Mouse (Mus musculus): ENCODE data around the gene Rrp1.

Rrp1 gene

DNA sequence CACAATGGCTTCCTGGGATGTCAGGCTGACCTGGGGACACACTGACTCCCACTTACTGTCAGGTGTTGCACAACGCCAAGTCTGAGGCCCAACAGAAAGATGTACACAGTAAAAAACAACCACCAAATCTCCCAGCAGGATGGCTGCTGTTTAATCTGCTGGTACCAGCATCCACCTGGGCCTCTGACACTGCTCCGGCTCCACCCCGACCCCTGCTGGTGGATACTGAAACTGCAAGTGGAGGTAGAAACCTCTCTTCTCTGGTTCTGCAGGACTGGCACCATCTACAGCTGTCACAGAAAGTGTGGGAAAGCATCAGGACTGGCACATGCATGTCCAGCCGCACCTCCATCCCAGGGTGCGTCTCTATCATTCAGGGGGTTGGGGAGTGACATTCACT, 25.3 kb upstream of the Rrp1 start:
- no peak for TF ChIP-seq GATA4 (IDR thresholded peaks at IDR 0.05; ENCODE audit: insufficient replicate concordance, low read length)

DNA sequence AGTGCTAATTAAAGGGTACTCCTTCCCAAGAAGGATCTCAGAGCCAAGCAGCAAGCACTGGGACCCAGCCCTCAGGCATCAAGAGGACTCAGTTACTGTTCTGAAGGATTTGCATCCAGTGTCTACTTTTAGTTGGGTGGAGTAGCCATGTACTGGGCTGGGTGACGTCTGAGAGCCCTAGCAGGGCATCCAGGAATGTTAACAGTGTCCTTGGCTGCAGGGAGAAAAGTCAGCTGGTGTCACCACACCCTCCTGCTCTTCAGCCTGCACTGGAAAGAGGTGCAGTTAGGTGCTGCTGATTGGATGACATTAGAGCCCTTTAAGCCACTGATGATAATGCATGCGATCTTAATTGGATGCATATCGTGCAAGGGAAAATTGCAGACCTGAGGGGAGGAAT, 20.0 kb upstream of the Rrp1 start:
- TF ChIP-seq GATA4 (IDR thresholded peaks at IDR 0.05; ENCODE audit: insufficient replicate concordance, low read length), result no peak

DNA sequence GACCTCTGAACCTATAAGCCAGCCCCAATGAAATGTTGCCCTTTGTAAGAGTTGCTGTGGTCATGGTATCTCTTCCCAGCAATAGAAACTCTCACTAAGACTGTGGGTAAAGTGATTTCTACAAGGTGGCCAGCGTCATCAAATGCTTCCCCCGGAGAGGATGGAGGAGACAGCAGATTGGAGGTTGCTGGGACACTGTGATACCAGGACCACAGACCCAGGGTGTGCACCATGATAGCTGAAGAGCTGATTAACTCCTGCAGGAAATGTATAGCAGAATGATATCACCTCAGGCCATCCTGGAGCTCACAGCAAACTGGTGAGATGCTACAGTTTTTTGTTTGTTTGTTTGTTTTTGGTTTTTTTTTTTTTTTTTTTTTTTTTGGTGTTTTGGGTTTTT, 16.9 kb upstream of the Rrp1 start:
- TF ChIP-seq GATA4 (IDR thresholded peaks at IDR 0.05; ENCODE audit: insufficient replicate concordance, low read length), result no peak

DNA sequence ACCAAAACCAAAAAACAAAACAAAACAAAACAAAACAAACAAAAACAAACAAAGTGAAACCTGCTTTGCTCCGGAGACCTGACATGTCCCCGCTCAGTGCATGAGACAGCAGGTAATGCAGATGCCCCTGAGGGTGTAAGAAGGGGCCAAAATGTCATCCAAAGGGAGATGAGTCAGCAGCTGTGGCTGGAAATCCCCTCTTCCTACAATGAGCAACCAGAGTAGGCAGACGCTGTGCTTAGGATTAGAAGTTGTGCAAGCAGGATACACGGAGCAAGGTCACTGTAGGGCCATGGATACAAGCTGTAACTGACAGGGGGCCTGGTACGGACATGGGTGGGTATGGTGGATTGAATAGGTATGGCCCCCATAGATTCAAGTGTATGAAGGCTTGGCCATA, 16.3 kb upstream of the Rrp1 start:
- no peak for TF ChIP-seq GATA4 (IDR thresholded peaks at IDR 0.05; ENCODE audit: insufficient replicate concordance, low read length)

DNA sequence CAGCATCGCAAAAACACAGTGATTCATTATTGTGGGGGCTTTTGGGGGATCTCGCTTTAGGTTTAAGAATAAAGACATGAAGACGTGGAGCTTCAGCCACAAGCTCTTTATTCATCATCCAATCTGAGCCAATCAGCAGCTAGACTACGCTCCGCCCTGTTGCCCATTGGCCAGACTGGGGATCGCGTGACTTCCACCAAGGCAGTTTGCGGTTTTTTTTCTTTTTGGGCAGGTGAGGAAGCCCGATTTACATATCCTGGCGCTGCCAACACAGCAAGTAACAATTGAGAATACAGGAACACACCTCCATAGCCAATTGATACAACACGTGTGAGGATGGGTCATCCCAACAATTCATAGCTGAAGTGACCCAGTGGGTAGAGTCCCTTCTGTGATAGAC, 15.2 kb upstream of the Rrp1 start:
- TF ChIP-seq GATA4 (IDR thresholded peaks at IDR 0.05; ENCODE audit: insufficient replicate concordance, low read length), result no peak

DNA sequence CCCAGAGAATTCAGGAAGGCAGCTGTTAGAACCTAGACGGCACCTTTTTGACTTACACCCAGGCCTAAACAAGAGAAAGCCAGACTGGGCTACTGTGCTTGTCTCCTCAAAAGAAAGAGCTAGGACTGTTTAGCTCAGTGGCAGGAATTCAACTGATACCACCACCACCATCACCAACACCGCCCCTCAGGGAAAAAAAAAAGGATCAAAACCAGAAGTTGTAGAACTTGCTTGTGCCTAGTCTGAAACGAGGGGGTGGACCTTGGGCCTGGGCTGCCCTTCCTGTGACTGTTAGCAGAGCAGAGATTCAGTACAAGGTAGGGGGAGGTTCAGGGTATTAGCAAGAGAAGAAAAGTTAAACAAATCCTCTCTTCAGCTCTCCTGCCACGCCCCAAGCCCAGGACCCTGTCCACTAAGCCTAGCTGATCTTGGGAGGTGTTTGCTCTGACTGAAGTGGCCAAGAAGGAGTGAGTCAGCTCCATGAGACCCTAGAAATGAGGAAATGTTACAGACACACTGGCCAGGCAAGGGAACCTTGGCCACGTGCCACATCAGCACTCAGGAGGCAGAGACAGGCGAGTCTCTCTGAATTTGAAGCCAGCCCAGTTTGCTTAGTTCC, 13.4 kb upstream of the Rrp1 start:
- TF ChIP-seq GATA4 (IDR thresholded peaks at IDR 0.05; ENCODE audit: insufficient replicate concordance, low read length), result no peak

DNA sequence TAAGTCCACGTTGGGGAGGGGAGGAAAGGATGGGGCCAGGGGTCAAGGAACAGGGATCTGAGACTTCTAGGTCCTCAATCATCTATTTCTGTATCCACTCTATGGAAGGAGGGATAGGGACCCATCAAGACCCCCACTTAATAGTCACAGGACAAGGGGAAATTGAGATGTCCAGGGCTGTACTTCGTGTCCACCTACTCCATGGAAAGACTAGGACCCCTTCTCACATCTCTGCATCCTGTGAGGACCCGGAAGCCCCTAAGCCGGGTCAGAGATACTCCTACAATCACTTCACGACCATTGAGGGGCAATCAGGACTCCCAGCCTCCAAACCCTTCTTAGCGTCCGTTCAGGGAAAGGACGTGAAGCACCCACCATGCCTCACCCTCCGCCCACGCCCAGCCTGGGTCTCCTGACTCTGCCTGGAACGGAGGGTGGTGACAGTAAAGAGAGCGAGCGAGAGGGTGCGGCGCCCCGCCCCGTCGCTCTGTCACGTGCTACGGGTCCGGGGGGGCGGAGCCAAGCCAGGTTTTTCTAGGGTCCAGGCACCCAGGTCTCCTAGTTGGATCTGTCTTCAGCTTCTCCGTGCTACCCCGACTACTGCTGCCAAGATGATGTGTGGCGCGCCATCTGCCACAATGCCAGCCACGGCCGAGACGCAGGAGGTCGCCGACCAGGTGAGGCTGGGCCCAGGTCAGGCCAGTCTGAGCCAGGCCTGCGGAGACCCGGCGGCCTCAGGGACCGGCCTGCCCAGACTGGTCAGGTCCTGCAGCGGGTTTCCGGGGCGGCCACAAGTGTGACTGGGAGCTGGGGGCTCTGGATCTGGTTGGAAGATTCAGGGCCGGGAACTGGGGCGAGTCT, 12.6 kb upstream of the Rrp1 start, which contains the start of gene Cstb:
Gene Cstb (plus strand): TSS at position 489 of the 861 bp plus-strand sequence.
- no peak for TF ChIP-seq GATA4 (IDR thresholded peaks at IDR 0.05; ENCODE audit: insufficient replicate concordance, low read length)

DNA sequence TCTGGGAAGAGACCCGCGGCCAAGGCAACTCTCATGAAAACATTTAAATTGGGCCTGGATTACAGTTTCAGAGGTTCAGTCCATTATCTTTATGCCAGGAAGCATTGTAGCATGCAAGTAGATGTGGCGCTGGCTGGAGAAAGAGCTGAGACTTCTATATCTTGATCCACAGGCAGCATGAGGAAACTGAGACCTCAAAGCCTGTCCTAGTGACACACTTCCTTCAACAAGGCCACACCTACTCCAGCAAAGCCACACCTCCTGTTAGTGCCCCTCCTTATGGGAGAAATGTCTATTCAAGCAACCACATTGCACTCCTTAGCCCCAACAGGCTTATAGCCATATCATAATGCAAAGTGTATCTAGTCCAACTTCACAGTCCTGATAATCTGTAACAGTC, 9.8 kb upstream of the Rrp1 start:
- no peak for TF ChIP-seq GATA4 (IDR thresholded peaks at IDR 0.05; ENCODE audit: insufficient replicate concordance, low read length)

DNA sequence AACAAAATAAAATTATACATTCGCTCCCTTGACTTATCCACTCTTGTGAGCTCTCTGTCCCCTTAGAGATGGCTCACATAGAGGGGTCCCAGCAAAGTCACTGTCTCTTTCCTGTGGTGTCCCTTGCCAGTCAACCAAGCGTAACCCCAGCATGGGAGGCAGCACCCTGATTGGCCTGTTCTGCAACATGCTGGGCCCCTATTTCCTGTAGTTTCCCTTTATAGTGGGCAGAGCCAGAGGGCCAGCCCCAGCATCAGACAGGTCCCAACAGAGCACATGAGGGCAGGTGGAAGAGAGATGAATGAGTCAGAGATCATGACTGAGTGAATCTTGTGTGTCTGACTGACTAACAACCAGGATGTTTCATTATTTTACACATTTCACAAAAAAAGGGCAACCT, 8.1 kb upstream of the Rrp1 start:
- TF ChIP-seq GATA4 (IDR thresholded peaks at IDR 0.05; ENCODE audit: insufficient replicate concordance, low read length), result no peak

DNA sequence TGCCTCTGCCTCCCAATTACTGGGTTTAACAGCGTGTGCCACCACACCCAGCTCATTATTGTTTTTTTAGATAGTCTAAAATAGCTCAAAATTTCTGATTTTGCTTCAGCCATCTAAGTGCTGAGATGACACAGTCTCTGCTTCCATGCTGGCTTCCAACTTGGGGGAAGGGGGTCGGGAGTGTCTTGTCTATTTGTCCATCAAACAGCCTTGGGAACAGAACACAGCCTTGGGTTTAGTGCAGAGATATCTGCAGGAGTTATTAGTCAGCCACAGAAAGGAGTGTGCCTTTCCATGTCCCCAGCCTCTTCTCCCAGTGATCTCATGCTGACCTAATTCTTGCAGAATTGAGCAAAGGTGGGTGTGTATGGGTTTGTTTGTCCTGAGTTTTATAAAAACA, 5.9 kb upstream of the Rrp1 start:
- TF ChIP-seq GATA4 (IDR thresholded peaks at IDR 0.05; ENCODE audit: insufficient replicate concordance, low read length), result no peak

DNA sequence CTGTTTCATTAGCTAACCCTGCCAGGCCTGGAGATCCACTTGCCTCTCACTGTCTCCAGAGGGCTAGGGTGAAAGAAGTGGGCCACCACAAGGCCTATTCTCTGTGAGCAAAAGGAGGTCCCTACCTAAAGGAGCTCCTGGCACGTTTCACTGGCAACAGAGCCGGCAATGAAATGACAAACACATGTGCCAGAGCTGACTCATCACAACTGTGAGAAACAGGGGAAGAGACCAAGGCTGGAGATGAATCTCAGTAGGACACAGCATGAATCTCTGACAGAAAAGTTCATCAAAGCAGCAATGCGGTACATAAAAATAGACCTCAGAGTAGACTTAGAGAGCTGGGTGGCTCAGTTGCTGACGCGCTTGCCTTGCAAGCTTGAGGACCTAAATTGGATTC, 5.0 kb upstream of the Rrp1 start:
- TF ChIP-seq GATA4 (IDR thresholded peaks at IDR 0.05; ENCODE audit: insufficient replicate concordance, low read length), result no peak

DNA sequence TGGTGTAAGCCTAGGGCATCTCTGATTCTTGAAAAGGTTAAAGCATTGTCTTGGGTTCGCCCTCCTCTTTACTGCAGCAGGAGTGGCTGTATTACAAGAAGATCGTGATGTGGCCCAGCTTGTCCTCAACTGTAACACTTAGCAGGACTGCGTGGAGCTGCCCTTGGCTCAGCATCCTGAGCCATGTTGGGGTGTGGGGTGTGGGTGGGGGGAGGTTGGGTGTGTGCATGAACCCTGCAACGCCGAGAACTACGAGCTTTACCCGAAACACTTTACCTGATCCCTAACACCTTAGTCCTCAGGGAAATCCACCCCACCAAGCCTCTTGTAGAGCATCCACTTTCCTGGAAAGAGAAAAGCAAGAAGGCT, 293 bp upstream of the Rrp1 start:
- TF ChIP-seq GATA4 (IDR thresholded peaks at IDR 0.05; ENCODE audit: insufficient replicate concordance, low read length), result no peak

DNA sequence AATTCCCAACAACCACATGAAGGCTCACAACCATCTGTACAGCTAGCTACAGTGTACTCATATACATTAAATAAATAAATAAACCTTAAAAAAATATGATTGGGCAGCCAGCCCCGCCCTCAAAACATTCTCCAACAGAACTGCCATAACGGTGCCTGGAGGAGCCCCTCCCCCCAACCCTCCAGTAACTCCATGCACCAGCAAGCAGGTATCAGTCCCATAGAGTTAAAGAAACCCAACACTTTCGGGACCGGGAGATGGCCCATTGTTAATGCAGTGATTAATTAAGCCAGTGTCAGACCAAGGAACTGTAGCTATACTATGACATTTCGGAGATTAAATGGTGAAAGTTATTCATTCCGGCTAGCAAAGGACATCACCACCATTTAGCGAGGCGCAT, 992 bp downstream of the Rrp1 start:
- no peak for TF ChIP-seq GATA4 (IDR thresholded peaks at IDR 0.05; ENCODE audit: insufficient replicate concordance, low read length)

DNA sequence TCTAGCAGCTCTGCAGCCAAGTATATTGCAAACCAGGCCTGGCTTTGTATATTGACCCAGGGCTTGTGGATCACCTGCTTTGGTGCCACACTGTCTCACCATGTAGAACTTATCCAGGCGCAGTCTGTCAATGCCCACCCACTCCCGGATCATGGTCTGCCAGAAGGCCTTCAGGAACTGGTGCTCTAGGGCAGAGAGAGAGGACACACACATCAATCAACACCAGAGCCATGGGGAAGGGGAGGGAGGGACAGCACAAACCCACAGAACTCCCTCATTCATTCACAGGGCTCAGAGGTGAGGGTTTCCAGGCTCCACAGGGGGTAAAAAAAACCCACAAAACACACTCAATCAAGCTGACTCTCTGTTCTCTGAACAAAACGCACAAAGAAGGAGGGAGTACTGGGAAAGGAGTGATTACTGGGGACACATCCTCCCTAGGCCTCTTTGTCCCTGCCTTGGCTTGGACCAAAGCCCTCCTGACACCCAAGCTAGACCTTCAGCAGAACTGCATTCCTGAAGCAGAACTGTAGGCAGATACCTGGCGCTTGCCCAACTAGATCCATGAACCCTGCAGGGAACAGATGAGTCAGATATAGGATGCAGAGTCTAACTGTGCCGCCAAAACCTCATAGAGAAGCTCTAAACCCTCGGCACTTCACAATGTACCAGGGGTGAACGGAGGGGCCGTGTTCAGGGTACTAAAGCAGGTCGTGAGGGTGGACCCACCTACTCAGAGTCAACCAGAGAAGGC, 3.6 kb downstream of the Rrp1 start:
- TF ChIP-seq GATA4 (IDR thresholded peaks at IDR 0.05; ENCODE audit: insufficient replicate concordance, low read length), result no peak

DNA sequence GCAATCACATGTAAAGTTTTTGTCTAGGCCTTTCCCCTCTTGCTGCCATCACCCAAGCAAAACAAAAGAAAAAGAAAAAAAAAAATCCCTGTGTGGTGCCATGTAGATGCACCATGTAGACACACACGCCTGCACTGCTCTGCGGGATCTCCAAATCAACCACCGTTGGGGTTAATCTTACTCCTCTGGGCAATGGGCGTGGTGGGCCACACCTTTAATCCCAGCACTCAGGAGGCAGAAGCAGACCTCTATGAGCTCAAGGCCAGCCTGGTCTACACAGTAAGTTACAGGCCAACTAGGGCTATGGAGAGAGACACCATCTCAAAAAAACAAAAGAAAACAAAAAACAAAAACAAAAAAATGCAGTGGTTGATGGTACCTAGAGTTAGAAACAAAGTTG, 5.7 kb downstream of the Rrp1 start:
- TF ChIP-seq GATA4 (IDR thresholded peaks at IDR 0.05; ENCODE audit: insufficient replicate concordance, low read length), result no peak

DNA sequence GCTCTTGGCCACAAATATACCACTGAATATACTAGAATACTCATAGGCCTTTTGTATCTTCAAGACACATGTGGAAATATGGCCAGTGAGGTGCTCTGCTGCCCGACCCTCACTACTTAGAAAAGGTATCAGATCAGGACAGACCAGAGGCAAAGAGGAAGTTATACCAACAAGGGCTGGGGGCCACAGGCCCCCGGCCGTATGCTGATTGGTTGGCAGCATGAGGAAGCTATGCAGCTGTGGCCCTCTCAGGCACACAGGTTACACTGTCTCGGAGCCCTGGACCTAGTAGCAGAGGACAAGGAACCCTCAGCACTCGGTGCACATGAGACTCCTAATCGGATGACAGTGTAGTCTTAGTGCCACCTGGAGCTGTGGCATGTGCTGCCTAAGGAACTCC, 6.7 kb downstream of the Rrp1 start:
- TF ChIP-seq GATA4 (IDR thresholded peaks at IDR 0.05; ENCODE audit: insufficient replicate concordance, low read length), result no peak

Data from liver, adult (tissue).